Mouse (Mus musculus) layer of hippocampus, adult 9-10 months (tissue): Measurements from ENCODE around the gene Ssu72.
"Not testable (repeated sequence)": the region's sequence is repeated elsewhere in the genome, so short reads cannot be mapped to it uniquely, and the experiment has no call there.

ENCODE experiments used
- DNase-seq: peaks from one replicate; pipeline ENCODE4 v3.0.0; 2022; ENCODE audit warnings: low spot score

Gene Ssu72

GRCm38 (mm10) chr4:155703425-155703929, 1.1 kb upstream of the Ssu72 start:
- no peak for DNase-seq

DNA sequence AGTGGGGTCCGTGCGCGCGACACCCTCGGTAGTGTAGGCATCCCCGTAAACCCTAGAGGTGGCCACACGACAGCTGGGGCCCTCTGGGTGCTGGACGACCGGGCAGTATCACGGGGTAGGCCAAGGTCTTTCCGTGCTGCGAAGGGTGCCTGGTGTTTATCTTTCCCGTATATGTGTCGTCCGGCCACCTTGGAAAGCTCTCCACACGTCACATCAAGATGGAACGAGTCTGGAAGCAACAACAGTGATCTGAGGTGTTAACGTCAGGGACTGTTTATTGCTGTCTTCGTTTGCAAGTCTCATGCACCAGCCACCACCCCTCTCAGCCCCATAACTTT, 961 bp downstream of the Ssu72 start:
- no peak for DNase-seq

DNA sequence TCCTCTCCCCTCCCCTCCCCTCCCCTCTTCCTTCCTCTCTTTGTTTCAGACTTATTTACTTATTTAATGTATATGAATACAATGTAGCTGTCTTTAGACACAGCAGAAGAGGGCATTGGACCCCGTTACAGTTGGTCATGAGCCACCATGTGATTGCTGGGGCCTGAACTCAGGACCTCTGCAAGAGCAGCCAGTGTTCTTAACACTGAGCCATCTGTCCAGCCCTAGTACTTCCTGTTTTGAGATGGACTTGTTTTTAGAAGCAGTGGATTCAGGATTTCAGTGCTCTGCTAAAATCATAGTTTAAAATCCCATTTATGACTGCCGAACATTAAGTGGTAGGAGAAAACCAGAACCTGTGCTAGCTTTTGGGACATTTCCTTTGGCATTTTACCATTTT, 4.0 kb downstream of the Ssu72 start:
- no peak for DNase-seq

DNA sequence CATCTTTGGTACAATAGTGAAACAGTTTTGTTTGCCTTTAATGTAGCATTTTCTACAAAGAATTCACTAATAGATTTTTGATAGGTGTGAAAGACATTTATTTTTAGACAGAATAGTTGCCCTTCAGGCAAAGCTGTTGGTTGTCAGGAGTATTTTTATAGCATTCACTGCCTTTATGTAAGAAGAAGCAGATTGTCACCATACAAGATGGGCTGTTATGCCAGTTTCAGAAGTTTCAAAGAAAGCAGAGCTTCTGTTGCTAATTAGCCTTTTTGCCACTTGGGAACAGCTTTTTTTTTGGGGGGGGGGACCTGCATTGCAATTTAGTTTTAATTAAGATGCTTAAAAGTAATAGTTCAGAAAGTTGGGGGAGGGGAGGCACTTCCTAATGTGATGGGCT, 4.4 kb downstream of the Ssu72 start:
- DNase-seq, result no peak

DNA sequence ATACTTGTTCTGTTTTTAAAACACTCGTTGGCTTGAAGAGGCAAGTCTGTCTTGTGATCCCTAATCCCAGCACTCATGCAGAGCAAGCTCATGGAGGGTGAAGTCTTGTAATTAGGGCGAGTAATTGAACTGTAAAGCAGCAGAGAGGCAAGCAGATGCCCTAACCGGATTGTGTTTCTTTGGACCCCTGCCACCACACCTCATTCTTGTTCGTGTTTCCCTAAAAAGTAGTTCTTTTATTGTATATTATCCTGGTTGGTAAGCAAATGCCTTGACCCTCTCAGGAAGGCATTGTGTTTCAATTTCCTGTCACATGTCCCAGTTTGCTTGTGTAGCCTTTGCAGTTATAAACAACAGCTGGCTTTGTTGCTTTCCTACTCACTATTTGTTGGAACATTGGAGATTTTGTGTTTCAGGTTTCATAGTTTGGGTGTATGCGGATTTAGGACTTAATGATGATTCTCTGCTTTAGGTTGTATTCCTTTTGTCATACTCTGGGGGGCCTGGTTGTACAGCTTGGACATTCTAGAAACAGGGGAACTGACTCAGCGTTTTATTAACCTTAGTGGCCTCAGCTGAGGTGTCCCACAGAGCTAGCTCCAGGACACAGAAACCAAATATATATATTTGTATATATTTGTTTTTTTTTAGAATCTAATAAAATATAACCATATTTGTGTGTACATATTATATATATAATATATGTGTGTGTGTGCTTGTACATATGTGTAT, 6.1 kb downstream of the Ssu72 start:
- DNase-seq, result no peak

GRCm38 (mm10) chr4:155721668-155722083, 17.1 kb downstream of the Ssu72 start:
- no peak for DNase-seq

- no peak for DNase-seq
Observed at GRCm38 (mm10) chr4:155727993-155728392, 23.4 kb downstream of the Ssu72 start.

- DNase-seq, result no peak
Observed at GRCm38 (mm10) chr4:155733267-155733666, 28.7 kb downstream of the Ssu72 start.

GRCm38 (mm10) chr4:155734350-155734941, 29.8 kb downstream of the Ssu72 start, which contains the start of gene Tmem240:
TSS of gene Tmem240 (plus strand) at chr4:155734800.
- DNase-seq, result peak; percentile 68

DNA sequence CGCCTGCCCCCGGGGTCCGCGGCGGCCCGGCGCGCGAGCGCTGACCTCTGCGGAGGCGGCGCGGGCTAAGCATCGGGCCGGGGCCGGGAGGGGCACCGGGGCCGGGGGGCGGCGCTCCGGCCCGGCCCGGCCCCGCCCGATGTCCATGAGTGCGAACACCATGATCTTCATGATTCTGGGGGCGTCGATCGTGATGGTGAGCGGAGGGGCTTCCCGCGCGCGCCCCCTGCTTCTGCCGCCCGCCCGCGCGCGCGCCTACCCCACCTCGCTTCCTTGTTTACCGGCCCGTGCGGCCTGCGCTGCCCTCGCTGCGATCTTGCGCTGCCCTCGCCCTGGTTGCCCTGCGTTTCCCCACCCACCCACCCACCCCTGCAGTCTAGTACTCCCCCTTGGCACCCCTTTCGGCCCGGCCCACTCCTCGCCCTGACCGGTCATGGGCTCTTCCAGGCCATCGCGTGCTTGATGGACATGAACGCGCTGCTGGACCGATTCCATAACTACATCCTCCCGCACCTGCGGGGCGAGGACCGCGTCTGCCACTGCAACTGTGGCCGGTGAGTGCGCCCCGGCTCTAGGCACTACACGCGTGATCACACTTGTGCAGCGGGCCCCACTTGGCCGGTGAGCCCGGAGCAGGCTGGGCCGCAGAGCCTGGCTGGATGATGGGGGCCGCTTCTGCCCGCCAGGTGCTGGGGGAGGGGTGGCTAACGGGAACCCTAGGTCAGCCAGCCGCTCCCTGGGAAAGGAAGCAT, 30.5 kb downstream of the Ssu72 start:
- no peak for DNase-seq

DNA sequence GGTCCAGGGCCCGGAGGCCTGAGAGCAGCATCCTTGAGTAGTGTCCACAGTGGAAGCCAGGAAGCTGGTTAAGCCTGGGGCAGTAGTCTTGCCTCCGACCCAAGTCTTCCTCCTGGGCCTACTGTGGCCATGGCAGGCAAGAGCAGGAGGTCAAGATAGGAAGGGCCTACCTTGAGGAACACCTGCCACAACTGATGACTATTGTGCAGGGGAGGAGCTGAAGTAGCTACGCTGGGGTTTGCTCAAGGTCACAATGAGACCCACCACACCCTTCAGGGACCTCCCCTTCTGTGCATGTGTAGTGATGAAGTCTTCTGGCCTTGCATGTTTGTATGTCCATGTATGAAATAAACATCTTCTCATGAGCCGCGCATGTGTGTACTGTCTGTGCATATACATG, 31.2 kb downstream of the Ssu72 start:
- DNase-seq, result no peak

GRCm38 (mm10) chr4:155736421-155736820, 31.8 kb downstream of the Ssu72 start:
- DNase-seq, result no peak

GRCm38 (mm10) chr4:155738262-155738661, 33.7 kb downstream of the Ssu72 start:
- DNase-seq, result no peak

GRCm38 (mm10) chr4:155739152-155739551, 34.6 kb downstream of the Ssu72 start:
- DNase-seq, result no peak

- no peak for DNase-seq
Observed at GRCm38 (mm10) chr4:155739741-155740636, 35.4 kb downstream of the Ssu72 start.

GRCm38 (mm10) chr4:155740681-155741080, 36.1 kb downstream of the Ssu72 start:
- not testable (repeated sequence) for DNase-seq

DNA sequence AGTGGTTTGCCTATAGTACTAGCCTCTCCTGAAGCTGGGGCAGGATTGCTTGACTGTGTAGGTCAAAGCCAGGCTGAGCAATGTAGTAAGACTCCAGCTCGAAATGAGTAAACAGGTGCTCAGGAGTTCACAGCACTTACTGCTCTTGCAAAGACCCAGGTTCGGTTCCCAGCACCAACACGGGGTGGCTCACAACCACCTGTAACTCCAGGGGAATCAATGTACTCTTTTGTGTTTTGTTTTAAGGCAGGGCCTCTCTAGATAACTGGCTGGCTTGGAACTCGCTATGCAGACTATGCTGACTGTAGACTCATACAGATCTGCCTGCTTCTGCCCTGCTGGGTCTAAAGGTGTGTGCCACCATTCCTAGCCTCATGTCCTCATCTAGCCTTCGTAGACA, 38.1 kb downstream of the Ssu72 start:
- no peak for DNase-seq

- no peak for DNase-seq
Observed at GRCm38 (mm10) chr4:155744474-155744873, 39.9 kb downstream of the Ssu72 start.

DNA sequence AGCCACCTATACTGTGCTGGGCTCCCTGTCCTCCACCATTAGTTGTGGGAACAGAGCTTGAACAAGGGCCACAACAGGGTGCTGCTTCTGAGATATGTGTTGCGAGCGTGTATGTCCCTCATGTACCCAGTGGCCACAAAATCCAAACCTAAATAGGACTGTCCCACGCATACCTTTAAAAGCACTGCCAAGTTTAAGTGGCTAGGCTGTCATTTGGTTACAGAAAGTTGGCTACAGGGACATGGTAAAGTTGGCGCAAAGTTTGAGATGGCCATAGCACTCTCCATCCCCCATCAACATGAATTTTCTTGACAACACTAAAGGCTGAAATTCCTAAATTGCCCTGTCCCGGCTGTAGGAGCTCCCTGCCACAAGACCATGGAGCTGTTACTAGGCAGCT, 40.5 kb downstream of the Ssu72 start:
- no peak for DNase-seq

- no peak for DNase-seq
Observed at GRCm38 (mm10) chr4:155746036-155746548, 41.5 kb downstream of the Ssu72 start.

- DNase-seq, result no peak
Observed at GRCm38 (mm10) chr4:155746575-155747490, 42.2 kb downstream of the Ssu72 start.
